Mouse (Mus musculus): ENCODE data around the gene Trim47.
A peak's percentile ranks its signal among the peaks of the same experiment; 100 is the strongest.

The Trim47 gene

DNA sequence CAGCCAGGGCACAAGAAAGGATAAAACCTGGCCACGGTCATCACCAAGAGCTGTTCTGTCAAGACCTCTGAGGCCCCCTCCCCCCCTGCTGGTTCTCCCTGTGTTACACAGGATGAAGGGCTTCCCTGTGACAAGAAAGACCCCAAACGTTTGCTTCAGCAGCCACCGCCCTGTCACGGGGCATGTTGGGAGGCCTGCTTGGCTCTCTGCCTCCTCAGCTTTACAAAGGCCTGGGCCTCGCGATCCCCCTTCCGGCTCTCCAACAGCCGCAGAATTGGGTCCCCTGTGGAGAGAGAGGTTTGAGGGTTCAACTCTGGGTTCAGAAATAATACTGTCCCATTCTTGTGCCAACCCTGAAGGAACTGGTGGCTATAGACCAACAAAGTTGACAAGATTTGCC is 64.5 kb downstream of the Trim47 start:
- DNase-seq (ENCODE audit: low read depth, low spot score), result no peak

DNA sequence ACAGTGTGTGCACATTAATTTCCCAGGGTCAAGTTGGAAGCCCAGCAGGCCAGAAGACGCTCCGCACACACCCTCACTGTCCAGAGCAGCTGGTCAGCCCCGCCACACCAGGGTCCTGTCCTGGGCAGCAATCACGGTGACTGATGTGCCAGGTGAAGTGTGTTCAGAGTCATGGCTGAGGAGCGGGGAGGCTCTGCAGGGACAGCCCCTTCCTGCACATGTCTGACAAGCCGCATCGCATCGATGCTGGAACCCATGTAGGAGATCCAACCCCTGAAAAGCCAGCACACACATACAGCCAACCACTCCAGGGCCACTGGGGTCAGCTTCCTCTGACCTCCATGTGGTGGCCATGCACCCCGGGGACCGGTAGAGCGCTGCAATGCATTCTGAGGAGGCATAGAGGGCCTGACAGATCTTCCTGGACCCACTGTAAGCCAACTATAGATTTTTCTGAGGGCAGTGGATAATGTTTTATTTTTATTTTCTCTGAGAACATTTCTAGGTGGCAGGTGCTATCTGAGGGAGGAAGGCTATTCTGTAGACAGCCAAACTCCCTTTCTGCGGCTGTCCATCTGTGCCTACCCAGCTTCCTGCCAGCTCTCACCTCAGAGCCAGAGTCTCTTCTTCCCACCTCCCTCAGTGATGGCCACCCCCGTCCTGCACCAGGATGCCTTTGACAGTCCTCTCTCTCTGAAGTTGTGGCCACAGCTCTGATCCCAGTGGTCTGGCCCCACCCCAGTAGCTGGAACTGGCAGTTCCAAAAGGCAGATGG is 65.2 kb downstream of the Trim47 start:
- DNase-seq (ENCODE audit: low read depth, low spot score), result peak; percentile 96

DNA sequence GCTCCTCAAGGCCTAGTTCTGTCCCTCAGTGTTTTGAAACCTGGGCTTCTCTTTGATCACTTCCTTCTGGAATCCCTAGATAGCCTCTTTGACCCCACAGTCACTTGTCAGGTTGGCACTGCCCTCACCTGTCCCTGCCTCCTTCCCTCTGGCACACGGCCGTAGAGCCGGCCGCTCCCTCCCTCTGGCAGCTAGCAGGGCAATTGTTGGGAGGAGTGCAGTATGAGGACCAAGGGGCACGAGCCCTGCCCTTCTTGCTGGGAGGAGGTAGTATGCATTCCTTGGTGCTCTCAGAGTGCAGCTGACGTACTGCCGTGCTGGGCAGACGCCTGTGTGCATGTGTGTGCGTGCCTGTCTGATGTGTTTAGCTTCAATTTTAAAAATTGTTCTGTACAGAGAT is 66.4 kb downstream of the Trim47 start:
- peak; percentile 48 for DNase-seq (ENCODE audit: low read depth, low spot score)

DNA sequence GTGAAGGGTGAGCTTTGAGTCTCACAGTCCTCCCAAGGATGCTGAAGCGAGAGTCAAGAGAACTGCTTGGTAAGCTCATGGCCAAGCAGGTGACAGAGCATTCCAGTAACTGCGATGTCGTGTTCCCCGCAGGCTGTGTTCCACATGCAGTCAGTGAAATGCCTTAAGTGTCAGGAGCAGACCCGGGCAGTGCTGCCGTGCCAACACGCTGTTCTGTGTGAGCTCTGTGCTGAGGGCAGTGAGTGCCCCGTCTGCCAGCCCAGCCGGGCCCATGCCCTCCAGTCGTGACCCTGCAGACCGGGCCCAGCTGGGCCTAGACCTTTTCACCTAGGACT is 67.4 kb downstream of the Trim47 start:
- peak; percentile 47 for DNase-seq (ENCODE audit: low read depth, low spot score)

DNA sequence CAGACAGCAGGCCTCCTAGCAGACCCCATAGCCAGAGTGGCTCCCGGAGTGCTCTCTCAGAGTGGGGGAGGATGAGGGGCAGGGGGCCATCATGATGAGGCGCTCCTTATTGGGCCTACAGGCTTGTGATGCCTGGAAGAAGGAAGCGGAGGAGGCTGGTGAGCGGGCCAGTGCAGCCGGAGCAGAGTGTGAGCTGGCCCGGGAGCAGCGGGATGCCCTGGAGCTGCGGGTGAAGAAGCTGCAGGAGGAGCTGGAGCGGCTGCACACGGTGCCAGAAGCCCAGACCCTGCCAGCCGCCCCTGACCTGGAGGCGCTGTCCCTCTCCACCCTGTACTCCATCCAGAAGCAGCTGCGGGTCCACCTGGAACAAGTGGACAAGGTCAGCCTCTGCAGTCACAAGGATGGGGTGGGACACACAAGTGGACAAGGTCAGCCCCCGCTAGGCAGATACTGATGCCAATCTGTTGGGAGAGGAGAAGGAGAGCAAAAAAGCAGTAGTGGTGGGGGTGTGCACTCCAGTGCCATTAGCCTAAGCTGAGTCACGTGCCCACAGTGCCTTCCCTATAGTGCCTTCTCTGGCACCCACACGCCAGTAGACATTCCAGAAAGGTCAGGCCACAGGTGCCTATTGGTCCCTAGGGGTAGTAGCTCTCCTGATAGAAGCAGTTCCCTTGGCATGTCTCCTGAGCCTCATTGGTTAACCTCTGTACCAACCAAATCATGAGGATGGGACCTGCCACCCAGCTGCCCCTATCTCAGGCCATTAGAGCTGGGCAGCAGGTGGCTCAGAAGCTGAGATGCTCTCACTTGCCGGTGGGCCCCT is 67.9 kb downstream of the Trim47 start:
- no peak for DNase-seq (ENCODE audit: low read depth, low spot score)

DNA sequence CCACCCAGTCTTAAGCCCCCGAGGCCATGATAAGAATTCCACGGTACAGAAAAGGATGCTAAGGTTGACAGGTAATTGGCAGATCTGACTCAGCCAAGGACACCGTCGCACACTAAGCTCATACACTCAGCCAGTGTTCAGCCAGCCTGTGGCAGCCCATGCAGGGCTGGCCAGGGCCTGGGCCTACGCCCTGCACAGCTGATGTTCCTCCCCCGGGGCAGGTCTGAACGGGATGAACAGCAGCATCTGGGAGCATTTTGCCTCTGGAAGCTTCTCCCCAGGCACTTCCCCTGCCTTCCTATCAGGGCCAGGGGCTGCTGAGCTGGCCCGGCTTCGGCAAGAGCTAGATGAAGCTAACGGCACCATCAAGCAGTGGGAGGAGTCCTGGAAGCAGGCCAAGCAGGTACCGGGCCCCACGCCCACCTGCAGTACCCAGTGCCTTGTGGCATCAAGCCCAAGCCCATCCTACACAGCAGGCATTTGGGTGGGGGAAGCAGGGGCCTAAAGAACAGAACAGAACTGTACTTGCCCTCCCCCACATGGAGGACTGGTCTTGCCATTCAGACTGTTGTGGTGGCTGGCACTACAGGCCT is 68.9 kb downstream of the Trim47 start:
- DNase-seq (ENCODE audit: low read depth, low spot score), result peak; percentile 54

DNA sequence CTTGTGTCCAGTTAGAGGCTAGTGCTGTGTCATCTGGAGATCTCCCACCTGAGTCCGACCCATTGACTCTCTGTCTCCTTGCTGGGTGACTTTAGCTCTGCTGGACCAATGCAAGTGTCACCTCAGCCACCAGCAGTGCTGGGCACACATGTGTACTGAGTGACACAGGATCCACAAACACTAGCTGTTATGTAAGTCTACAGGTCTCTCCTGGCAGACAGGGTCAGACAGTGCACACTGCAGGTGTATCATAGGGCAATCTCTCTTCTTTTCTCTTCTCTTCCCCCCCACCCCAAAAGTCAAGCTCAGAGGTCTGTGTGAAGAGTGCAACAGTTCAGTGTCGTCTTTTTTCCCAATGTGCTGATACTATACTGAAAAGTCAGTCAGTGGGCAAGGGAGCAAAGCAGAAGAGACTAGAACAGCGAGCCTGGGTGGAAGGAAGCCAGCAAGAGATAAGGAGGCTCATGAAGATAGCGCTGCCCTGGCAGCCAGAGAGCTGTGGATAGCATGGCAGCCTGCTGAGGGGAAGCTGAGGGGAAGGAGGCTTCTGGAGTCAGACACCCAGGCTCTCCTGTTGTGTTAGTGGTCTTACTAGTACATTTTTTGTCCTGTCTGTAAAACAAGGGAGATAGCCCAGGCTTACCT is 69.7 kb downstream of the Trim47 start:
- no peak for DNase-seq (ENCODE audit: low read depth, low spot score)

DNA sequence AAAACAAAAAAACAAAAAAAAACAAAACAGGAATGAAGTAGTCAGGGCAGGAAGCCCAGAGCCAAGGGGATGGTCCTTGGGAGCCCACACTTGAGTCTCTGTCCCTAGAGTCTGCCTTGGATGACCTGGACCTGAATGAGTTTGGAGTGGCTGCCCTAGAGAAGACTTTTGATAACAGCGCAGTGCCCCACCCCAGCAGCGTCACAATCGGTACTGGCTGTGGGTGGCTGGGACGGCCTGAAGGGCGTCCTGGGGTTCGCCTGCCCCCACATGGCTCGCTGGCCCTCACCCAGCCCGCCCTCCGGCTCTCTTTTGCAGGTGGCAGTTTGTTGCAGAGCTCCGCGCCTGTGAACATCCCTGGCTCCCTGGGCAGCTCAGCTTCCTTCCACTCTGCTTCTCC is 71.1 kb downstream of the Trim47 start:
- DNase-seq (ENCODE audit: low read depth, low spot score), result no peak
